13 mouse cellular contexts compared by ENCODE assay signal in the genomic region with DNA sequence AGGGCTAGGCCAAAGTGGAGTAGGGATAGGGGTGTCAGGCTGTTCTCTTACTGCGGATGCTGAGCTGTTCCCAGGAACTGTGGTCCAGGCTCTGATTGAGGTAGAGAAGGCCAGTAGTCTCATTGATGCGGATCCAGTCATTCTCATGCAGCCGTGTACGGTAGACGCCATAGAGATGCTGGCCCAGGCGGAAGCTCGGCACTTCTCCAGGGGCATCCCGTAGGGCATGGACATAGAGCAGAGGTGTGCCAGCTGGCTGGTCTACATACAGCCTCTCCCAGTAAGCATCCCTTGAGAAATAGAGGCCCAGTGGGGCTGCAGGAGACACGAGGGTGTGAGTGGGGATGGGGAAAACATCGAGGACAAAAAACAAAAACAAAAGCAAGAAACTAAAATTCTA. TPM values are rescaled to one million over a fixed set of nuclear protein-coding genes. Genes with fewer than 3 reads are reported as not detected.
"Had no signal": no experiment of that assay in that cellular context is flagged by ENCODE, and none has a peak within 500 bp of the region (broad histone marks: within the 10 kb centered on the region; RNA-seq: fewer than 3 reads in every experiment).

No protein-coding gene starts in this region.

- DNase-seq: lung, embryonic 14.5 days; lung, postnatal 10 days; lung, postnatal 4 days; midbrain, embryonic 14.5 days; retina, postnatal 1 day; right cerebral cortex, adult 18-20 months; right cerebral cortex, postnatal 25 days; right cerebral cortex, postnatal 4 days; spleen, adult 18-20 months; thymus, adult 18-20 months; thymus, postnatal 14 days; thymus, postnatal 36 days had no signal

RNA-seq across cellular contexts. Expression of a gene that starts 13.4 kb away (rescaled TPM):
- total RNA-seq: megakaryocyte-erythroid progenitor cell, adult 5-6 weeks had no signal
